Mouse (Mus musculus) CD4-positive helper T cell, adult 2 months (primary cell): ENCODE measurements around the gene Trex2.
"Not testable (repeated sequence)": the region's sequence is repeated elsewhere in the genome, so short reads cannot be mapped to it uniquely, and the experiment has no call there.

Experiments
- DNase-seq: peaks from one replicate; pipeline ENCODE4 v3.0.0-alpha.2; 2012; ENCODE audit warnings: low read depth, missing footprints, low spot score

The Trex2 gene

GRCm38 (mm10) chrX:73430036-73430435 lies 5.1 kb downstream of the Trex2 start:
- DNase-seq, result peak; percentile 25

- DNase-seq, result no peak
These were observed 22.4 kb downstream of the Trex2 start for GRCm38 (mm10) chrX:73412767-73413166.

GRCm38 (mm10) chrX:73410880-73411517 lies 24.1 kb downstream of the Trex2 start, which contains the start of gene Zfp92:
TSS of gene Zfp92 (plus strand) at chrX:73411096.
- DNase-seq, result peak; percentile 6

GRCm38 (mm10) chrX:73401616-73402015 lies 33.5 kb downstream of the Trex2 start:
- DNase-seq, result no peak

- no peak for DNase-seq
These were observed 34.2 kb downstream of the Trex2 start for GRCm38 (mm10) chrX:73400951-73401350.

GRCm38 (mm10) chrX:73398636-73399035 lies 36.5 kb downstream of the Trex2 start, which contains the start of gene Gm18336:
TSS of gene Gm18336 (minus strand) at chrX:73398736.
- DNase-seq, result not testable (repeated sequence)

- DNase-seq, result no peak
These were observed 38.7 kb downstream of the Trex2 start for GRCm38 (mm10) chrX:73396446-73396845.

- no peak for DNase-seq
These were observed 43.7 kb downstream of the Trex2 start for GRCm38 (mm10) chrX:73391481-73391880.

GRCm38 (mm10) chrX:73384924-73385323 lies 50.2 kb downstream of the Trex2 start:
- no peak for DNase-seq

GRCm38 (mm10) chrX:73384419-73384818 lies 50.7 kb downstream of the Trex2 start:
- no peak for DNase-seq
